Comparison of ENCODE assay signal across 9 mouse cellular contexts in genomic region chr17:28875316-28875715, GRCm38 (mm10). TPM values are rescaled to one million over a fixed set of nuclear protein-coding genes. Genes with fewer than 3 reads are reported as not detected.
A peak's percentile ranks its signal among the peaks of the same experiment; 100 is the strongest.
DNase-seq lines count a peak whose midpoint lies in the region; ATAC-seq and TF ChIP-seq lines count a peak whose summit lies in the region.
"Had no signal": no experiment of that assay in that cellular context is flagged by ENCODE, and none has a peak within 500 bp of the region (broad histone marks: within the 10 kb centered on the region; RNA-seq: fewer than 3 reads in every experiment).

No protein-coding gene starts in this region.

- TF ChIP-seq POLR2A in kidney, adult 2 months (IDR thresholded peaks at IDR 0.05; ENCODE audit: low read depth, low read length) = no peak

- no peaks in the 10 kb centered on the region for H3K9me3 ChIP-seq in stomach, embryonic 15.5 days

- no peak overlapping the region for H3K9ac ChIP-seq in stomach, embryonic 15.5 days

- H3K36me3 ChIP-seq in kidney, adult 2 months (ENCODE audit: control insufficient read depth, insufficient read depth, low read length) = no peaks in the 10 kb centered on the region
- H3K36me3 ChIP-seq in stomach, embryonic 15.5 days = no peaks in the 10 kb centered on the region

- no peak overlapping the region for H3K4me3 ChIP-seq in kidney, adult 2 months (ENCODE audit: insufficient read depth, low read depth, low read length)
- H3K4me3 ChIP-seq in stomach, embryonic 15.5 days (replicated peaks) = no peak overlapping the region

- intact Hi-C loops in left cerebral cortex, postnatal 4 days (cut with DNase I) = no loop called here

- H3K27ac ChIP-seq in kidney, adult 2 months (ENCODE audit: insufficient read depth, low read depth, low read length) = no peak overlapping the region
- no peak overlapping the region for H3K27ac ChIP-seq in stomach, embryonic 15.5 days

- no peak overlapping the region for H3K4me2 ChIP-seq in stomach, embryonic 15.5 days

- no peak for ATAC-seq in cerebellum, adult (ENCODE audit: insufficient number of reproducible peaks, low FRiP score, low TSS enrichment)
- peak; percentile 45; the same call in 1 of the 2 replicates for ATAC-seq in stomach, embryonic 15.5 days (ENCODE audit: insufficient read depth, low FRiP score, low read depth)

- no peak for TF ChIP-seq CTCF in kidney, adult 2 months (conservative IDR thresholded peaks at IDR 0.05; ENCODE audit: insufficient read depth, insufficient read length, low read depth, low read length)

- 38% methylated on average over 8 of the region's 8 CpGs for WGBS in kidney, adult 2 months
- 34% methylated on average over 8 of the region's 8 CpGs for WGBS in stomach, embryonic 15.5 days

- DNase-seq in cerebellum, postnatal 10 days = peak; percentile 60 to 69
- peak; percentile 95 for DNase-seq in NIH3T3 (ENCODE audit: low read depth)
- DNase-seq in gastrocnemius, adult 18-20 months (ENCODE audit: low spot score) = peak; percentile 38
- DNase-seq in kidney, adult 2 months = peak; percentile 73
- peak; percentile 49 for DNase-seq in left cerebral cortex, postnatal 4 days
- DNase-seq in retina, postnatal 1 day = no peak

- no peaks in the 10 kb centered on the region for H3K27me3 ChIP-seq in kidney, adult 2 months (replicated peaks; ENCODE audit: control insufficient read depth, insufficient read depth, low read length)
- no peaks in the 10 kb centered on the region; the same call in 1 of the 2 replicates for H3K27me3 ChIP-seq in stomach, embryonic 15.5 days (replicated peaks)

- H3K4me1 ChIP-seq in kidney, adult 2 months (ENCODE audit: control insufficient read depth, insufficient read depth, low read length) = peaks cover 8% of the 10 kb centered on the region
- H3K4me1 ChIP-seq in stomach, embryonic 15.5 days = peaks cover 14% of the 10 kb centered on the region; the same call in 1 of the 2 replicates

RNA-seq across cellular contexts. Expression of gene Pnpla1, which starts 17.1 kb away (rescaled TPM):
- under 1 TPM in 1 of 2 experiments, not detected in 1; 0.05 TPM for total RNA-seq in gastrocnemius, adult 18-20 months (2021)
- 0.04 TPM in 1 of 2 replicates, not detected in the other for polyA plus RNA-seq in kidney, adult 2 months (2012; rRNA removed)
- under 1 TPM; 0.22 to 0.42 TPM for total RNA-seq in left cerebral cortex, postnatal 4 days (2021)
- 0.32 and 0.50 TPM in 2 replicates for polyA plus RNA-seq in stomach, embryonic 15.5 days (2015; fragmentation: Nextera tagmentation; extraction: Ambion mirVana)
- polyA plus RNA-seq: C2C12 had no signal

RNA-seq across cellular contexts. Expression of gene 4930539E08Rik, which starts 39.8 kb away (rescaled TPM):
- not detected for total RNA-seq in gastrocnemius, adult 18-20 months (2021)
- polyA plus RNA-seq in kidney, adult 2 months (2012; rRNA removed) = 0.34 and 0.57 TPM in 2 replicates
- total RNA-seq in left cerebral cortex, postnatal 4 days (2021) = 1 to 10 TPM; 3.0 to 6.7 TPM
- polyA plus RNA-seq in stomach, embryonic 15.5 days (2015; fragmentation: Nextera tagmentation; extraction: Ambion mirVana) = 0.71 and 0.81 TPM in 2 replicates

Comparison
In these comparisons a context has a peak if more than half of its experiments do, and no peak if none do; other contexts are left out.
1. RNA of gene 4930539E08Rik, which starts 39.8 kb away (total RNA-seq): 3.0 to 6.7 TPM in left cerebral cortex, postnatal 4 days; not detected in gastrocnemius, adult 18-20 months; every median in the first group is over 4 times any median in the second.